Mouse (Mus musculus) embryonic fibroblast, embryonic 13.5 days (primary cell): ENCODE measurements around the gene Slc16a9.

ENCODE experiments used
- CTCF ChIP-seq: IDR thresholded peaks from 2 replicates; pipeline ENCODE4 v1.5.1; 2011; ENCODE audit warnings: mild to moderate bottlenecking, control low read depth, low read length, moderate library complexity, borderline replicate concordance; ENCODE audit not compliant: insufficient read depth
- POLR2A ChIP-seq: IDR thresholded peaks from 2 replicates; pipeline ENCODE4 v1.6.1; 2011; ENCODE audit warnings: low read depth, mild to moderate bottlenecking, control low read depth, low read length, moderate library complexity

DNA sequence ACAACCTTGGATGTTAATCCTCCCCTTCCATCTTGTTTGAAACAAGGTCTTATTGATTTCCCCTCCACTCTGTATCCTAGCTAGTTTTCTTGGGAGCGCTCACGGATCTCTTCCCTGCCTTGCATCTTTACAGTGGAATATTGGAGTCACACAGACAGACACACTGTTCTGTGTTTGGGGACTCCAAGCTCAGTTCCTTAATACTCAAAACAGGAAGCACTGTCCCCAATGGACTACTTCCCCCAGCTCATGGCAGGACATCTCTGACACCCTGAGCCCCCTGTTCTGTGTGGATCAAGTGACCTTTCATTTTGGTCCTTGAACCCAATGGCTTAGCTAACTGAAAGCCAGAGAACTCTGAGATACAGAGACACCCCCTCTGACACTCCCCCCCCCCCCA, 47.3 kb upstream of the Slc16a9 start:
- TF ChIP-seq POLR2A = no peak
- TF ChIP-seq CTCF = no peak
